Mouse (Mus musculus): ENCODE results near the gene Msh3. TPM values are rescaled to one million over a fixed set of nuclear protein-coding genes. Genes with fewer than 3 reads are reported as not detected.

Msh3 gene
- polyA plus RNA-seq, 1 experiment: 14.0 TPM

- H3K4me3 ChIP-seq (ENCODE audit: insufficient read depth, low read length): no peak overlapping the region
- TF ChIP-seq POLR2A (IDR thresholded peaks at IDR 0.05; ENCODE audit: low read depth, low read length) (no peak), CTCF (IDR thresholded peaks at IDR 0.05; ENCODE audit: borderline replicate concordance, insufficient read depth, low read length) (no peak)
- H3K27ac ChIP-seq (ENCODE audit: insufficient read depth, low read length): no peak overlapping the region
- H3K4me1 ChIP-seq (ENCODE audit: control insufficient read depth, insufficient read depth, low read length): no peaks in the 10 kb centered on the region
Measured at GRCm38 (mm10) chr13:92267076-92267475, 87.7 kb downstream of the Msh3 start.

DNA sequence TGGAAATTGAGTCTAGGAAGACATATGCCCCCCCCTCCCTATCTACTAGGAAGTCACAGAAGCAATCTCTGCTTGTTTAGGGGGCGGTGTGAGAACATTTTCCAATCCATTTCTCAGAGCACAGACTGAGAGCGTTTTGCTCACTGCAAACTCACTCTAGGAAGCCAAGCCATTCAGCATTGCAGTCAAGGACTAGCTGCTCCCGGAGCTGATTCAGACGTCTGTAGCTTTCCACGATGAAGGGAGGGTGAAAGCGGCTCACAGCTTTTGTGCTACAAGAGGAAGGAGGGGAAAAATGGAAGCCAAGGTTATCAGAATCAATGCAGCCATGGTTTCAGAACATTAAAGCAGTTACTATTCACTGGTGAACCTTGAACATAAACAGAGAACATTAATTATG, 91.2 kb downstream of the Msh3 start:
- Histone ChIP-seq H3K4me1 (ENCODE audit: control insufficient read depth, insufficient read depth, low read length) (no peaks in the 10 kb centered on the region), H3K4me3 (ENCODE audit: insufficient read depth, low read length) (no peak overlapping the region), H3K27ac (ENCODE audit: insufficient read depth, low read length) (no peak overlapping the region)
- TF ChIP-seq POLR2A (IDR thresholded peaks at IDR 0.05; ENCODE audit: low read depth, low read length) (no peak), CTCF (IDR thresholded peaks at IDR 0.05; ENCODE audit: borderline replicate concordance, insufficient read depth, low read length) (no peak)

GRCm38 (mm10) chr13:92261329-92261728, 93.5 kb downstream of the Msh3 start:
- H3K4me3 ChIP-seq (ENCODE audit: insufficient read depth, low read length): no peak overlapping the region
- no peaks in the 10 kb centered on the region for H3K4me1 ChIP-seq (ENCODE audit: control insufficient read depth, insufficient read depth, low read length)
- TF ChIP-seq CTCF (IDR thresholded peaks at IDR 0.05; ENCODE audit: borderline replicate concordance, insufficient read depth, low read length) (no peak), POLR2A (IDR thresholded peaks at IDR 0.05; ENCODE audit: low read depth, low read length) (no peak)
- no peak overlapping the region for H3K27ac ChIP-seq (ENCODE audit: insufficient read depth, low read length)

DNA sequence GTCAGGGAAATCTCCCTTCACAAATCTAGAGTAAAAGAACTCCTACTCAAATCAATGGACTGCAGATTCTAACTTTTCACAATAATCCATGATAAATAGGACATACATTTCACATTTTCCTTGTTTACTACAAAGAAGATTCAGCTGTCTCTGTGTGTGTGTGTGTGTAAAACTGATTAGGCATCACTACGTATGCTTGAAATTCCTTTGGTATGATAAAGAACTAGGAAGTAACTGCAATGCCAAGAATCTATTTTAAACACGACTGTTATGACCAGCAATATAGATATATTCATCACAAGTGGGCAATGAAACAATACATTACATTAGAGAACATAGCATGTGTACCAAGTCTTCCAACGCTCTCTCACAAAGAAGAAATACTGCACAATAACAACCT, 99.3 kb downstream of the Msh3 start:
- Histone ChIP-seq H3K4me1 (ENCODE audit: control insufficient read depth, insufficient read depth, low read length) (0 out of 2 replicates have a peak, but pooled peaks cover 4% of the 10 kb centered on the region), H3K4me3 (ENCODE audit: insufficient read depth, low read length) (no peak overlapping the region), H3K27ac (ENCODE audit: insufficient read depth, low read length) (no peak overlapping the region)
- no peak for TF ChIP-seq CTCF (IDR thresholded peaks at IDR 0.05; ENCODE audit: borderline replicate concordance, insufficient read depth, low read length)
- no peak for TF ChIP-seq POLR2A (IDR thresholded peaks at IDR 0.05; ENCODE audit: low read depth, low read length)

GRCm38 (mm10) chr13:92253850-92254249, 101.0 kb downstream of the Msh3 start:
- no peak overlapping the region for H3K27ac ChIP-seq (ENCODE audit: insufficient read depth, low read length)
- TF ChIP-seq CTCF (IDR thresholded peaks at IDR 0.05; ENCODE audit: borderline replicate concordance, insufficient read depth, low read length): no peak
- TF ChIP-seq POLR2A (IDR thresholded peaks at IDR 0.05; ENCODE audit: low read depth, low read length): no peak
- 0 out of 2 replicates have a peak, but pooled peaks cover 4% of the 10 kb centered on the region for H3K4me1 ChIP-seq (ENCODE audit: control insufficient read depth, insufficient read depth, low read length)
- no peak overlapping the region for H3K4me3 ChIP-seq (ENCODE audit: insufficient read depth, low read length)

- TF ChIP-seq CTCF (IDR thresholded peaks at IDR 0.05; ENCODE audit: borderline replicate concordance, insufficient read depth, low read length): no peak
- TF ChIP-seq POLR2A (IDR thresholded peaks at IDR 0.05; ENCODE audit: low read depth, low read length): no peak
- Histone ChIP-seq H3K4me1 (ENCODE audit: control insufficient read depth, insufficient read depth, low read length) (0 out of 2 replicates have a peak, but pooled peaks cover 4% of the 10 kb centered on the region), H3K27ac (ENCODE audit: insufficient read depth, low read length) (no peak overlapping the region), H3K4me3 (ENCODE audit: insufficient read depth, low read length) (no peak overlapping the region)
Measured at GRCm38 (mm10) chr13:92252331-92252730, 102.5 kb downstream of the Msh3 start.

DNA sequence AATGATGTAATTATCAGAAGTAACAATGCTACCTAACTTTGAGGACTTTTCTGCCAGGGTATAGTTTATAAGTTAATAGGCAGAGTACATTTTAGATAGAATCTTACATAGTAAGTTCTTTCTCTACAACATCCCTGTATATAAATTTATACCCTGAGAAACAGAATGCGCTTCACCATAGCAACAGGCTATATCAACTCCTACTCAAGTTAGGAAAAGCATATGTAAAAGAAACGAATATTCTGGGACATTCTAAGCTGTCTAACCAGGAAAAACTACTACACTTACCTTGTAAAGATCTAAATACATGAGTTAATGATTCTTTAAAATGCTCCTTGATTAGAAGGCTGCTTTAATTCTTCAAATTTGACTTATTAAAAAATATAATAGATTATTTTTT, 107.2 kb downstream of the Msh3 start:
- Histone ChIP-seq H3K27ac (ENCODE audit: insufficient read depth, low read length) (no peak overlapping the region), H3K4me3 (ENCODE audit: insufficient read depth, low read length) (no peak overlapping the region), H3K4me1 (ENCODE audit: control insufficient read depth, insufficient read depth, low read length) (no peaks in the 10 kb centered on the region)
- TF ChIP-seq CTCF (IDR thresholded peaks at IDR 0.05; ENCODE audit: borderline replicate concordance, insufficient read depth, low read length) (no peak), POLR2A (IDR thresholded peaks at IDR 0.05; ENCODE audit: low read depth, low read length) (no peak)

DNA sequence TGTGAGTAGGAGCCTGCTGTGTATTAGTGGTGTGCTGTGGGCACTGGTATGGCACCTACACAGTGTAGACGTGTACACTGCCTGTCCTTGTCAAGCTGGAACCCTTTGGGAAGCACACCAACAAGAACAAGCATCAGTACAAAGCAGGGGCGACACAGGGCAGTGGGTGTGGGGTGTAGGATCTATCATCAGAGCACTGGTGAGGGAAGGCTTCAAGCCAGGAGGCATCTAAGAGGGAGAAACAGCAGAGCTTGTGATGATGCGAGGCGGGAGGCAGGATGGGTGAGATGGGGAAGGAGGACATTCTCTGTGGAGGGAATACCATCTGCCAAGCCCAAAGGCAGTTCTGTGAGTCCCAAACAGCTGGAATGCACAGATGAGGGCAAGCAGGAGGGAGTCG, 107.8 kb downstream of the Msh3 start:
- Histone ChIP-seq H3K4me1 (ENCODE audit: control insufficient read depth, insufficient read depth, low read length) (no peaks in the 10 kb centered on the region), H3K4me3 (ENCODE audit: insufficient read depth, low read length) (no peak overlapping the region)
- TF ChIP-seq CTCF (IDR thresholded peaks at IDR 0.05; ENCODE audit: borderline replicate concordance, insufficient read depth, low read length): no peak
- TF ChIP-seq POLR2A (IDR thresholded peaks at IDR 0.05; ENCODE audit: low read depth, low read length): no peak

GRCm38 (mm10) chr13:92244731-92245130, 110.1 kb downstream of the Msh3 start:
- no peak overlapping the region for H3K27ac ChIP-seq (ENCODE audit: insufficient read depth, low read length)
- TF ChIP-seq CTCF (IDR thresholded peaks at IDR 0.05; ENCODE audit: borderline replicate concordance, insufficient read depth, low read length) (no peak), POLR2A (IDR thresholded peaks at IDR 0.05; ENCODE audit: low read depth, low read length) (no peak)
- H3K4me3 ChIP-seq (ENCODE audit: insufficient read depth, low read length): no peak overlapping the region
- no peaks in the 10 kb centered on the region for H3K4me1 ChIP-seq (ENCODE audit: control insufficient read depth, insufficient read depth, low read length)

More for the DNA sequence above, 107.8 kb downstream of the Msh3 start:
- no peak overlapping the region for H3K27ac ChIP-seq (ENCODE audit: insufficient read depth, low read length)

GRCm38 (mm10) chr13:92241426-92241825, 113.4 kb downstream of the Msh3 start:
- no peaks in the 10 kb centered on the region for H3K4me1 ChIP-seq (ENCODE audit: control insufficient read depth, insufficient read depth, low read length)
- TF ChIP-seq POLR2A (IDR thresholded peaks at IDR 0.05; ENCODE audit: low read depth, low read length): no peak
- no peak for TF ChIP-seq CTCF (IDR thresholded peaks at IDR 0.05; ENCODE audit: borderline replicate concordance, insufficient read depth, low read length)
- H3K4me3 ChIP-seq (ENCODE audit: insufficient read depth, low read length): no peak overlapping the region
- H3K27ac ChIP-seq (ENCODE audit: insufficient read depth, low read length): peak overlapping the region; percentile 21; the same call in 1 of the 2 replicates

DNA sequence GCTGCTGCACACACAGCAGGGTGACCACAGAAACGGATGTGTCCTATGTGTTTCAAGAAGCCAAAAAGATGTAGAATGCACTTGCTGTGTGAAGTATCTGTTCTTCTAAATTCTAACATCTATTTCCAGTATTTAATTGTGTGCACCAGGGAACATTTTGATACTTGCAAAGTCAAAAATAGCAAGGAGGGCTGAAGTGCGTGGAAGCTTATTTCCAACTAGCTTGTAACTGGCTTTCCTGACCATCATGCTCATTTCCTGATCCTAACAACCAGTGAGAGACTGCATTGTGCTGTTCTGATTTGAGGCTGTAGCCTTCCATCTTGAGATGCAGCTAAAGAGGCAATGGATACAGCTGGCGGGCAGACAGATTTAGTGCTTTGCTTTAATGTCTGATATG, 116.9 kb downstream of the Msh3 start:
- TF ChIP-seq POLR2A (IDR thresholded peaks at IDR 0.05; ENCODE audit: low read depth, low read length) (no peak), CTCF (IDR thresholded peaks at IDR 0.05; ENCODE audit: borderline replicate concordance, insufficient read depth, low read length) (no peak)
- H3K4me3 ChIP-seq (ENCODE audit: insufficient read depth, low read length): no peak overlapping the region
- no peak overlapping the region for H3K27ac ChIP-seq (ENCODE audit: insufficient read depth, low read length)
- no peaks in the 10 kb centered on the region for H3K4me1 ChIP-seq (ENCODE audit: control insufficient read depth, insufficient read depth, low read length)
